Mouse (Mus musculus) gastrocnemius, adult 2 months (tissue): ENCODE data around the gene Gm20388. TPM values are rescaled to one million over a fixed set of nuclear protein-coding genes. Genes with fewer than 3 reads are reported as not detected.

Experiments used
- DNase-seq: peaks from one replicate; pipeline ENCODE4 v3.0.0; 2022
- H3K27ac ChIP-seq: fragments of 200-600 bp; 2 replicates; pipeline ENCODE4 v1.8.1; 2022; ENCODE audit warnings: mild to moderate bottlenecking
- H3K4me3 ChIP-seq: fragments of 200-600 bp; 2 replicates; pipeline ENCODE4 v1.8.1; 2022; ENCODE audit warnings: mild to moderate bottlenecking, moderate library complexity
- CTCF ChIP-seq: fragments of 200-600 bp; IDR thresholded peaks from 2 replicates; pipeline ENCODE4 v1.8.1; 2022; ENCODE audit warnings: antibody characterized with exemption, mild to moderate bottlenecking, moderate library complexity
- intact Hi-C: fragments of 180-260 bp; cut with DNase I; formaldehyde crosslinking; loops from one replicate; pipeline ENCODE4 v1.15.1; 2025
- total RNA-seq, 2 experiments: library from RNA; stranded (reverse); gene quantifications; 2 replicates each; pipeline ENCODE4 v1.2.3; 2021

Gene Gm20388
- total RNA-seq, 2 experiments from 2014 or later: 6.1 to 15.0 TPM

DNA sequence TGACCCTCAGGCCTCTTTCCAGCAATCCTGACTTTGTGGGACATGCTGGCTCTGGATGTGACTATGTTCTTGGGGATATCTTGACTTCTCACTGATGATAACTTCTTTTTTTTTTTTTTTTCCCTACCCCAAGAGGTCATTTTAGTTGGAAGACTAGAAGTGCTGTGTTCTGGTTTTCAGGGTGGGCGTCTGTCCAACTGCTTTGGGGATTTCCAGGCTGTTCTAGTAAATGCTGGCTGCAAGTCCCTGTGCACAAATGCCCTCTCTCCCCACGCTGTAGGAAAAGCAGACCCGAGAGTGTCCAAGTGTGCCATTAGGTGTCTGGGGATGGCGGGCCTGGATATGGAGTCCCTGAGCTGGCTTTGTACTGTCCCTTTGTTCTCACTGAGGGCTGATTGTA is 828.1 kb downstream of the Gm20388 start:
- H3K4me3 ChIP-seq: peak overlapping the region; percentile 50
- TF ChIP-seq CTCF: no peak
- intact Hi-C loops: loop anchor here (5.0 kb wide), 1 partner anchor 56 kb away; no protein-coding TSS in a partner anchor
- peak overlapping the region; percentile 51; the same call in 1 of the 2 replicates for H3K27ac ChIP-seq
- DNase-seq: no peak

DNA sequence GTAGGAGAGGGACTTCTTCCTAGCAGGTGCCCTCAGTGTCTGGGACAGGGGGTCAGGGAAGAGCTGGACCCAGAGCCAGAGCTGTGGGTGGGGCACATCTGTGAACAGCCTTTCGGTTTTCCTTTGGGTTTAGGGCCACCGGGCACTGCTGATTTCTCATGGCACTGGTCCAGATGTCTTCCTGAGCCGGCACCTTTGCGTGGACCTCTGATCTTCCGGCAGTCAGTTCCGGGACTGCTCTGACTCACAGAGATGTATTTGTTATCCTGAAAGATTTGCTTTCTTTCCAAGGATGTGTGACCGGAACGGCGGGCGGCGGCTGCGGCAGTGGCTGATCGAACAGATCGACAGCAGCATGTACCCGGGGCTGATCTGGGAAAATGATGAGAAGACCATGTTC is 828.9 kb downstream of the Gm20388 start:
- no peak for TF ChIP-seq CTCF
- intact Hi-C loops: loop anchor here (5.0 kb wide), 1 partner anchor 57 kb away; no protein-coding TSS in a partner anchor
- DNase-seq: no peak

DNA sequence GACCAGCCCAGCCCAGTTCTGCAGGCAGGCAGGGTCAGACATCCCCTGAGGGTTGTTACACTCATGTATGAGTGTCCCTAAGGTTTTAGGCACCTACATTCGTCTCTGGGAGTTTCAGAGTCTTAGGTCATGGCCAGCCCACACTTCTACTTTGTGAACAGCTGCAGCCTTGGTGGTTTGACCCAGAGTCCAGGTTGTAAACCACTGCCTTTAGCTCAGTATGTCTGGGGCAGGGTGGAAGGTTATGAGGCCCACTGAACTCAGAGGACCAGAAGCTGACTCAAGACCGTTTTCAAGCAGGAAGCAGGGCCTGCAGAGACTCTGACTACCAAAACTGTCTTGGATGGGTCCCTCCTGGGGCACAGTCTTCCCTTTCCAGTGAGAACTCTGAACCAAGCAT is 829.9 kb downstream of the Gm20388 start:
- no peak for DNase-seq
- intact Hi-C loops: no loop called here
- H3K4me3 ChIP-seq: no peak overlapping the region; the same call in 1 of the 2 replicates
- H3K27ac ChIP-seq: 0 out of 2 replicates have a peak overlapping the region, but pooled peaks have one; percentile 51
- no peak for TF ChIP-seq CTCF

More for the DNA sequence above, 828.9 kb downstream of the Gm20388 start:
- Histone ChIP-seq H3K4me3 (peak overlapping the region; percentile 50), H3K27ac (peak overlapping the region; percentile 51)

DNA sequence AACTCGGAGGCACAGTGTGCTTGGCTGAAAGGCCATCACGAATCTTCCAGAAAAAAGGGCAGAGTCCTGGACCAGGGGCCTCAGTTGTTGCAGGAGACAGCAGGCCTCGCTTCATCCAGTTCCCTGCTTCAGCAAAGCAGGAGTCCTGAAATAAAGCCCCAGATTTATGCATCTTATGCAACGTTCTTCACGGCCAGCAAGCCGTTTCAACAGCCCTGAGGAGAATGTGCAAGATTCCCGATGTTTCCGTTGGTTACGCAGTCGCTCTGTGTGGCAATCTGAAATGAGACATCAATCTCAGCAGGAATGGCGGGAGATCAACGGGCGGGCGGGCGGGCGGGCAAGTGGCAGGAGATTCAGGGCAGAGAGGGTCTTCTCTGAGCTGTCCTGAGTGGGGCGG is 830.4 kb downstream of the Gm20388 start:
- no peak for DNase-seq
- intact Hi-C loops: no loop called here

DNA sequence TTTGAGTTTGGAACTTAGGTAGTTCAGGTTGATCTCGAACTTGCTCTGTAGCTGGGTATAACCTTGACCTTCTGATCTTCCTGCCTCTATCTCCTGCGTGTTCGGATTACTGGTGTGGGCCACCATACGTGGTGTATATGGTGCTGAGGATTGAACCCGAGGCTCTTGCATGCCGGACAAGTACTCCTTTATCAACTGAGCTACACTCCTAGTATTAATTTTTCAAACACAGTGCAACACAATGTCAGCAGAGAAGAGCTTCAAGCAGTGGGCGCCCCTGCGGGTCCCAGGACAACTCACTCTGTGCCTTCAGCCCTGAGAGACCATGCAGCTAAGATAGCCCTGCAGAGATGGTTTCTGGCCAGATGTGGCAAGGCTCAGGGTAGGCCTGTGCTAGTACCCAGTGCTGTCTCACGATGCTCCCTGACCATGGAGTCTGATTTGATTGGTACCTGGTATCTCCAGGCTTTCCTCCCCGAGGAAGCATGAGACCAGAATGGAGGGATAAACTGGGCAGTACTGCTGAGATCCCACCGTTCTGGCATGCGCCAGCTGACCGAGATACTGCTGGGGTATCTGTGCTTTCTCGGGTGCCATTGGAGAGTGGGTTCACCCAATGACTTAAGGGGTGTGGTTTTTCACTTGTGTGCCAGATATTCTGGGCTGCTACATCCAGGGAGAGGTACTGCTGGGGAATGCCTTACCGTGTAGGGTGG is 831.3 kb downstream of the Gm20388 start:
- TF ChIP-seq CTCF: no peak
- H3K4me3 ChIP-seq: no peak overlapping the region
- no peak for DNase-seq
- intact Hi-C loops: no loop called here
- H3K27ac ChIP-seq: no peak overlapping the region

More for the DNA sequence above, 830.4 kb downstream of the Gm20388 start:
- no peak for TF ChIP-seq CTCF
- no peak overlapping the region for H3K4me3 ChIP-seq
- no peak overlapping the region for H3K27ac ChIP-seq

DNA sequence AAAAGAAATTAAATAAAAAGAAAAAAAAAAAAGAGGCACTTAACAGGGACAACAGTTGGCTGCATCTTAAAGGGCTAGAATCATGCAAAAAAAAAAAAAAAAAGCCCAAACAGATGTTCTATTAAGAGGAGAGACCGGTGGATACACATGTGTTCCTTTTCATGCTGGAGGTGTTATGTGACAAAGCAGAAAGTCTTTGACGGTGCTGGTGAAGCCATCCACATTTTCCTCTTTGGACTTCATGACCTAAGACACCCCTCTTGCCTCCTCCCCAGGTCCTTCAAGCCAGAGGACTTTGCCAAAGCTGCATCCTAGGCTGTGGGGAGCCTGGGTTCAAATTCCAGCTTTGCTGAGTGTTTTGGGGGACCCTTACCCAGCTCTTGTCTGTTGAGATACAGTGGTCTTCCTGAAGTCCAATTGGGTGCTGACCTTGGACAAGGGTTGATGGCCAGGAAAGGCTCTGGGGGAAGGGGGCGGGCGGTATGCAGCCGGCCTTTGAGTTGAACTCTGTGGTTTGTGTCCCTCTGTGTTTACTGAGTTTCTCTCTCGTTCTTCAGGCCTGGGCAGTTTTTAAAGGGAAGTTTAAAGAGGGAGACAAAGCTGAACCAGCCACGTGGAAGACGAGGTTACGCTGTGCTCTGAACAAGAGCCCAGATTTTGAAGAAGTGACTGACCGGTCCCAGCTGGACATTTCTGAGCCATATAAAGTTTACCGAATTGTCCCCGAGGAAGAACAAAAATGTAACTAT is 832.7 kb downstream of the Gm20388 start:
- DNase-seq: no peak
- no peak for TF ChIP-seq CTCF

DNA sequence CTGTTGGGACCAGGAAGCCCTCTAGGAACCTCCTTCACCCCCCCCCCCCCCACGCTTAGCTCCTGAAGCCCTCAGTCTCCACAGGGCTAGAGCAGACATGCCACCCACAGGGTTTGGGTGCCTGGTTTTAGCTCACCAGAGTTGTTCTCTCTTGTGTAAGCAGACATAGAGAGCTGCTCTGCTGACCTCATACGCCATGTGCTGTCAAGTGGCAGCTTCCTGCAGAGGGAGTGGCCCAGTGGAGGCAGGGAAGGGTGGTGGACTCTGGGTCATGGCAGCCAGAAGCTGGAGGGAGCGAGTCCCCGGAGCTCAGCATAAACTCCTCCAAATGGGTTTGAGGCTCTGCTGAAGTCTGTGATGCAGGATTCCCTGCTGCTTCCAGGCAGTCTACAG is 833.3 kb downstream of the Gm20388 start:
- no peak overlapping the region for H3K4me3 ChIP-seq
- peak overlapping the region; percentile 63 for H3K27ac ChIP-seq
- intact Hi-C loops: no loop called here
- no peak for TF ChIP-seq CTCF
- no peak for DNase-seq

More for the DNA sequence above, 832.7 kb downstream of the Gm20388 start:
- intact Hi-C loops: no loop called here
- Histone ChIP-seq H3K27ac (peak overlapping the region; percentile 63), H3K4me3 (no peak overlapping the region)

DNA sequence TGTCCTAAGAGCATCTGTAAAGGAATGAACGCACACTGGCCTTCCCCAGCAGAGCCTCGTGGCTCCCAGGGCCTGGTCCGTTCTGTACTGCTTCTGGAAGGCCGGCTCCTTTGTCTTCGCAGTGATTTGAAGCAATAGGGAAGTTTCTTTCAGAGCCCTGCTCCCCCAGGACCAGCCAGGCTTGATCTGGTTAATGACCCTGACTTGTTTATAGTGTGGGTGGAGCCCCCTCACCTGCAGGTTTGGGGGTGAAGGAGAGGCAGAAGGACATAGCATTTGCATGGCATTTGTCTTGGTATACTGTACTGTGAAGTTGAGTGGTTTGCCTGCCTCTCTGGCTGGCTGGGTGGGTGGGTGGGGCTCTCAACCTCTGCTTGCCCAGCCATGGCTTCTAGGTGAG is 833.8 kb downstream of the Gm20388 start:
- DNase-seq: no peak
- TF ChIP-seq CTCF: no peak
- intact Hi-C loops: no loop called here
- H3K27ac ChIP-seq: peak overlapping the region; percentile 63
- H3K4me3 ChIP-seq: no peak overlapping the region

DNA sequence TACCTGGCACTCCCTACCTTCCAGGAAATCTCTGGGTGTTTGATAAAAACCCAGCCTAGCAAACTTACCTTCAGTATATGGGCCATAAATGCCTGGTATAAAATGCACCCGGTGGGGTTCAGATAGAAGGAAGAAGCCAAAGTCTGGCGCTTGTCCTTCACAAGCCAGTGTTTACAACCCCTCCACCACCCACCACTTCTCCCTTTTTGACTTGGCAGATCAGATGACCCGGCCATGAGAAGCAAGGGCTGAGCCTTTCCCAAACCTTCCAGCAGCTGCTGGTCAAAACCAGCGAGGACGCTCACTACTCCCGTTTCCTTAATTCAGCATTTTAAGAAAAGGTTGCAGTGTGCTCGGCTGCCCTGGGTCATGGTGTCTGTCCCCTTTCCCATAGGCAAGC is 834.6 kb downstream of the Gm20388 start:
- Histone ChIP-seq H3K27ac (peak overlapping the region; percentile 75), H3K4me3 (no peak overlapping the region)
- intact Hi-C loops: no loop called here
- TF ChIP-seq CTCF: no peak
- peak; percentile 51 for DNase-seq

DNA sequence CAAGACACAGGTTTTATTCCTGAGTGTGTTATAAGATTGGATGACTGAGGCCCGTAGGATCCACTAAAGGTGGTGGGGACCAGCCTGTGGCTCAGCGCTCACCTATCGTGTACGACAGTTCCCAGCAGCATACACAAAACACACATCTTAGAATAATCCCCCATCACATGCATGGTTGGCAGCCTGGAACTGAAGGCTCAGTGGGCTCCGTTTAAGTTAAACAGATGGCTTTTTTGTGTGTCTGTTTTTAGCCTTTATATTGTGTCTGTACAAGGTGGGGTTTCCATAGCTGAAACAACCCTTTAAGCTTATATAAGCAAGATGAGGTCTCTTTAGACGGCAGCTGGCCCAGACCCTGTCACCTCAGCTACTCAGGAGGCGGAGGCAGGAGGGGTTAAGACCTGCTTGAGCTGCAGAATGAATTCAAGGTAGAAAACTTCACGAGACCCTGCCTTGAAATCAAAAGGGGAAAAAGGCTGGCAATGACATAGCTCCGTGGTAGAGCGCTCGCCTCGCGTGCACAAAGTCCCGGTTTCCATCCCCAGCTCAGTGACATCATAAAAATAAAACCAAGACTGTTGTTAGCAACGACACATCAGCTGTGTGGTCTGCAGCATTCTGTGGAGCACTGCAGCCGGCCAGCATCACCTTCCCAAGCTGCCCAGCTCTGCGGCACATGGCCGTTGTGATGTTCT is 835.5 kb downstream of the Gm20388 start:
- intact Hi-C loops: no loop called here
- no peak for TF ChIP-seq CTCF
- DNase-seq: no peak
- no peak overlapping the region for H3K4me3 ChIP-seq
- peak overlapping the region; percentile 75 for H3K27ac ChIP-seq

DNA sequence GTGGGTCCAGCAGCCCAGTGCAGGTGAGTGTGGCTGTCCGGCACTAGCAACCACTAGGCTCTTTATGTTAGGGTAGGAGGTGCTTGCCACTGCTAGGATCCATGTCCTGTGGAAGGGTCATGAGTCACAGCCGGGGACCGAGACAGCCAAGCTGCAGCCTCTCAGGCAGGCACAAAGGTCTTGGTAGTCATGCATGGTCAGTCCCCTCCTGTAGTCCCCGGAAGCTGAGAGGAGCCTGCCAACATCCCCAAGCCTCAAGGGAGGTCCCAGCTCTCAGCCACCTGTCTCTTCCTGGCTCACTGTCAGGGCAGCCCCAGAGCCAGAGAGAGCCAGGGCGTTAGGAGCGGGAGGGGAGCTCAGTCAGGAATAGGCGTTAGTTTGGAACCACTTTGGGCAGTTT is 836.6 kb downstream of the Gm20388 start:
- Histone ChIP-seq H3K4me3 (no peak overlapping the region), H3K27ac (peak overlapping the region; percentile 75)
- peak; percentile 82 for DNase-seq
- TF ChIP-seq CTCF: no peak
- intact Hi-C loops: no loop called here

DNA sequence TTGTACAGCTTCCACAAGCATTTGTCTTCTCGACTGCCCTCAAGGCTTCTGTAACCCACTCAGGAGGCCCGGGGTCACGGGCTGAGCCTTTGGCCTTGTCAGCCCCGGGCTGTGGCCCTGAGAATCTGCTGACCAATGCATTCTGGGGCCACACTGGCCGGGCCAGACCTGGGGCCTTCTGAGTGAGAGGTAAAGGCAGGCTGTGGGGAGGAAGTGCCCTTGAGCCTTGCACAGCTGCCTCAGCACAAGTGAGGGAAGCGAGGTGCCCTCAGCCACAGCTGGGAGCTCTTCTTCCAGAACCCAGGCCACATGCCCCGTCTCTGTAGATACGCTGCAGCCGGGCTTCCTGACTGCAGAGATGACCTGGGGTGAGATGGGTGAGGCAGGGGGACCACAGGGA is 840.0 kb downstream of the Gm20388 start:
- no peak overlapping the region for H3K4me3 ChIP-seq
- no peak for TF ChIP-seq CTCF
- intact Hi-C loops: no loop called here
- H3K27ac ChIP-seq: peak overlapping the region; percentile 90
- no peak for DNase-seq
